Mouse (Mus musculus) spleen, postnatal 36 days (tissue): ENCODE results near the gene Pde4a.

ENCODE experiments used
- DNase-seq, 2 experiments: peaks; one replicate each; pipeline ENCODE4 v3.0.0; 2022; ENCODE audit warnings: low spot score in 2 of 2, mixed read lengths in 1 of 2

The Pde4a gene

DNA sequence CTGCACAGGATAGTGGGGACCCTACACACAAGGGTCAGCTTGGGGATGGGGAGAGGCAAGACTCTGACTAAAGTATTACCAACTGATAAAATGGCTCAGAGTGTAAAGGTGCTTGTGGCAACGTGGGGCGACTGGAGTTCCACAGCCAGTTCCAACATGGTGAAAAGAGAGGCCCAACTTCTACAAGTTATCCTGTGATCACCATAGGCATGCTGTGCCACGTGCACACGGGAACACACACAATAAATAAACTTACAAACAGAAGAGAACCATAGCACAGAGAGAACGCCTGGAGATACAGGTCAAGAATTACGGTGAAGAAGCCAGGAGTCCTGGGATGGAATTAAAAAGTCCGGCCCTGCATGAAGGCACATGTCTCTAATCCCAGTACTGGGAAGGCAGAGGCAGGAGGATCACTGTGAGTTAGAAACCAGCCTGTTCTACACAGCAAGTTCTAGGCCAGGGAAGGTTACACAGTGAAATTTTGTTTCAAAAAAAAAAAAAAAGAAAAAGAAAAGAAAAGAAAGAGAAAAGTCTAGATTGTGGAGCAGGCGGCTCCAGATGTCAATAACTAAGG lies 16.3 kb upstream of the Pde4a start:
- DNase-seq: no peak

DNA sequence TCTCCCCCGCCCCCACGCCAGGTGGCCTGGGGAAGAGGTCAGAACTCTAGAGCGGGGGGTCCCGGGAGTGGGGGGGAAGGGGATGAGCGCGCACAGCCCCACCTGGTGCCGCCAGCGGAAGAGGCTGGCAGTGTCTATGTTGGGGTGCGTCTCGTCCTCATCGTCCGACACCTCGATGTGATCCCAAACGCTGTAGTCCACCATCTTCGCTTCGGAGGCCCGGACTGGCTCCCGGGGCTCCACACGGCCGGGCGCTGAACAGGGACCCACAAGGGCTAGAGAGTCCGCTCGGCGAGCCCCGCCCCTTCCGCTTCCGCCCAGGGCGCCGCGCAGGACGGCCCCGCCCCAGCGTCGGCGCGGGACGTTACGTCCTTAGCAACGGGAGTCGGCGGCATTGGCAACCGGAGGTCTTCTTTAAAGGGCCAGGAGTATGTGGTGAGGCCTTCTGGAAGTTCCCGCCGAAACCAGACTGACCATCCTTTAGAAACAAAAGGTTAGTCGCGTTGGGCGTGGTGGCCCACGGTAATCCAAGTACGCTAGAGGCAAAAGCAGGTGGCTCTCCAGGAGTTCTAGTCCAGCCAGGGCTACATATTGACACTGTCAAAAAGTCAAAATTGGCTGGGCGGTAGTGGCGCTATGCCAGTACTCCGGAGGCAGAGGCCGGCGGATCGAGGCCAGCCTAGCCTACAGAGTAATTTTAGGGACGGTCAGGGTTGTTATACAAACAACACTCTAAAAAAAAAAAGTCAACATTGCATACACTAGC lies 15.7 kb upstream of the Pde4a start, which contains the start of gene Cdc37:
Gene Cdc37 (minus strand): TSS at position 329 of the 766 bp plus-strand sequence.
- peak; percentile 90 to 93 for DNase-seq

DNA sequence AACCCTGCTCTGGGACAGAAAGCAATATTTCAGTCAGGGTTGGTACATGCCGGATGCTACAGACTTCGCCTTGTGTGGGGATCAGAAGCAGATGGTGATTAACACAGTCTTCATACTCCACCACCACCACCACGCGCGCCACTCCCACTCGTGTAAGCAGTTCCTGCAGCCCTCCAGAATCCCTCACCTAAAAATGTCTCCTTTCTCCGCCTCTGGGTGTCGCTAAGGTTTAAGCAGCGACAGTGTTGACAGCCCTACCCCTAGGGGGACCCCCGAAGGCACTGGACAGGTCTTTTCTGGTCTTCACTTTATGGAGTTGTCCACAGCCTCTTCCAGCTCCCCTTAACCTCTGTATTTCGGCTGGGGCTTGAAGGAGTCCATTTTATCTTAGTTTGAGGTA lies 12.8 kb upstream of the Pde4a start:
- DNase-seq: peak; percentile 45 to 52

DNA sequence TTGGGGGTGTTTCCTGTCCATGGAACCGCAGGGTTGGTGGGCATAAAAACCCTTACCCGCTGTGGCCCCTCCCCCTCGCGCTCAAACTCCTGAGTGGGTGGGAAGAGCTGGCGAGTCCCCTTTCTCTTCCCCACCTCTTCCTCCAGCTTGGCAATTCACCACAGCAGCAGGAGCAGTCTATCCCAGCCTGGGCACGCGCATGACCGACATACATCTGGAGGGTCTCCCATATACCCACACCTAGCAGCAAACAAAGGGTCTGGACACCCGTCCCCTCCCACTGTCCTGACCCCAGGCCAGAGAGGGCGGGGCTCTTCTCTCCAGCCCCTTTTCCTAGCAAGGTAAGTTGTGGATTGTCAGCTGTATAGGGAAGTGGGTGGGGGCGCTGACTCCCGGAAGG lies 12.2 kb upstream of the Pde4a start:
- no peak for DNase-seq

DNA sequence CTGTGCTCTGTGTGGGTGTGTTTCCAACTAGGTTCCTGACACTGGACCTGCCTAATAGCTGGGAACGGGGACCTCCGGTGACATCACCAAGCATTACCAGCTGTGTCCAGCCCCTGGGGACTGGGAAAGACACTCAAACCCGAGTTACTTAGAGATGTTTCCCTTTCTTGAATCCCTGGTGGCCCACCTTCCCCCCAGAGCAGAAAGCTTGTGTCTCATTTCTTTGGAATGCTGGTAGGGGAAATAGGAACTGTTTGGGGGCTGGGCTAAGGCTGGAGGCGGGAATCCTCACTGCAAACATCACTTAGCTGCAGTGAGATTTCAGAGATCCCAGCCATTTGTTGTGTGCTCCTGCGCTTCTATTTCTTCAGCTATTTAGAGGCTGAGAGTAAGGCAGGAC lies 11.7 kb upstream of the Pde4a start:
- no peak for DNase-seq

DNA sequence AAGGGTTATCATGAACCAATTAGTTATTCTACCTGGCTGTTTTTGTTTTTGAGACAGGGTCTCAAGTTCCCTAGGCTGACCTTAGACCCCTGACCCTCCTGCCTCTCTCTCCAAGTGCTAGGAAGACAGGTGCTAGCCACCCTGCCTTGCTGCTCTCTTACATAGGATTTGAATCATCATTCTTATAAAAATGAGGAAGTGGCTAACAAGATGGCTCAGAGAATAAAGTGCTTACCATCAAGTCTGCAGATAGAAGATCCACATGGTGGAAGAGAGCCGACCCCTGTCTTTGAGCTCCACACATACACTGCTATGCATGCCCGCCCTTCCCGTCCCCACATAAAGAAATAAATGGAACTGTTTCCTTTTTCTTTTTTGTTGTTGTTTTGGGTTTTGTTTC lies 10.7 kb upstream of the Pde4a start:
- no peak for DNase-seq

DNA sequence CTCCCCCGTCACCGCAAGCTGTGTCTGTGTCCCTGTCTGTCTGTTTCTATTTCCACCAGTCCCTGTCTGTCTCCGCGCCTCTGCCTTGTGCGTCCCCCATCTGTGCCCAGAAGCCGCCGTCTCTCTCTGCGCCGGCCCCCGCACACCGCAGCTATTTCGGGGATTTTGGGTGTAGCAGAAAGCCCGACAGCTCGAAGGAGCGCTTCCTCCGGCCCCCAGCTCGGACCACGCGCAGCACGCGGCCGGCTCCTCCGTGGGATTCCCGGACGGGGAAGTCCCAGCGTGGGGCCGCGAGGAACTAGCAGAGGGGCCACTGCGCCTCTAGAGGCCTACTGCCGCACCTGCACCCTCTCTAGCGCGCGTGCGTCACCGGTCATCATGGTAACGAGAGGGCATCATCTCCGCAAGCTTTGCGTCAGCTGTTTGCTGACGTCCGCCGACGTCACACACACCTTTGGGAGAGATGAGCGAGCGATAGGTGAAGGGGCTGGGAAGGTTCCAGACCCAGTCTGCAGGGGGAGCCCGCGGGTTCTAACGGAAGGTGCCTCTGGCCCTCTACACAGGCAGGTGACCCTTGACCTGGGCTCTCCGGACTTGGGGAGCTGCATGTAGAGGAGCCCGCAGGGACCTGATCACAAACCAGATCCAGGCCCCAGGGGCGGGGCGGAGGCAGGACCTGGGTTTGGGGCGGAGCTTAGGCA lies 4.2 kb upstream of the Pde4a start:
- peak; percentile 78 to 84 for DNase-seq

DNA sequence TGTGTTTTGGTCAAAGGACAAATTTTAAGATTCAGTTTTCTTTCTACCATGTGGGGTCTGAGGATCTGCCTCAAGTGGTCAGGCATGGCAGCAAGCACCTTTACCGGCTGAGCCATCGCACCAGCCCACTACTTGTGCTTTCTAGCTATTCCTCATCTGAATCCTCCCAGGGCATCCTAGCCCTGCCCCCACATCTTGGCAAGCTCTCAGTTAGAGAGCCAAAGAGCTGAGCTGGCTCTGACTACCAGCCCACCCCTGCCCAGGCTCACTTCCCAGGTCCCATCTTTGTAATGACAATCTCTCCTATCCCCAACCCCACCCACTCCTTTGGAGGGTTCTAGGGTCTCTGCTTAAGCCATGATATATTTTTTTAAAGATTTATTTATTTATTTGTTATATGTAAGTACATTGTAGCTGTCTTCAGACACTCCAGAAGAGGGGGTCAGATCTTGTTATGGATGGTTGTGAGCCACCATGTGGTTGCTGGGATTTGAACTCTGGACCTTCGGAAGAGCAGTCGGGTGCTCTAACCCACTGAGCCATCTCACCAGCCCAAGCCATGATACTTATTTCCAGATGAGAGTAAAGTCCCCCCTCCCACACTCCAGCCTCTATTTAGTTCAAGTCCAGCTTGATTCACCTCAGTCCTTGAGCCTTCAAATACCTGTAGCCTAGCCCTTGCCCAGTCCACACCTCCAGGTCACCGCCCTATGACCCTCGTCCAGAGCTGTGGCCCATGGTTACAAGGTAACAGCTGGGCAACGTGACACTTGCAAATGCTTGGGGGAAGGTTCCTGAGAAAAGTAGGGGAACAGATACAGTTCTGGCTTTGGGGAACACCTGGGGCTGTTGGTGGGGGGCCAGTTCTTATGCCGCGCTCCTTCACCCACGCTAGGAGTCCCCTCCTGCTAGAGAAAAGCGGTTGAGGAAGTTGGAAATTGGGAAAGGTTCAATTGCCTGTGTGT lies 2.1 kb upstream of the Pde4a start:
- DNase-seq: no peak

DNA sequence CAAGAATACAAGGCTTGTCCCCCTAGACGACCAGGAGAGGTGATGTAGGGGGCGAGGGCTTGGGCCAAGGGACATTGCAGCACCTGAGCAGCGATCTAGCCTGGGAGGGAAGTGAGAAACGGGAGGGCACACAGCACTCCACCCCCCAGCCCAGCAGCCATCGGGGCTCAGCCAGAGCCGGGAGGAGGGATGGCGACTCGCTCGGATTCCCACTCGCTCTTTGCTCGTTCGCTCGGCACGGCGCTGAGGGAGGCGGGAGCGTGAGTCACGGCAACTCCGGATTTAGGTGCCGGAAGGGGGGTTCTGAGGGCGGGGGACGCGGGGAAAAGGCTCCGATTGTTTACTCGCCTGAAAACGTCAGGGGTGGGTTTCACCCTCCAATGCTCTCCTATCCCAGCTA lies 1.4 kb upstream of the Pde4a start:
- DNase-seq: no peak

DNA sequence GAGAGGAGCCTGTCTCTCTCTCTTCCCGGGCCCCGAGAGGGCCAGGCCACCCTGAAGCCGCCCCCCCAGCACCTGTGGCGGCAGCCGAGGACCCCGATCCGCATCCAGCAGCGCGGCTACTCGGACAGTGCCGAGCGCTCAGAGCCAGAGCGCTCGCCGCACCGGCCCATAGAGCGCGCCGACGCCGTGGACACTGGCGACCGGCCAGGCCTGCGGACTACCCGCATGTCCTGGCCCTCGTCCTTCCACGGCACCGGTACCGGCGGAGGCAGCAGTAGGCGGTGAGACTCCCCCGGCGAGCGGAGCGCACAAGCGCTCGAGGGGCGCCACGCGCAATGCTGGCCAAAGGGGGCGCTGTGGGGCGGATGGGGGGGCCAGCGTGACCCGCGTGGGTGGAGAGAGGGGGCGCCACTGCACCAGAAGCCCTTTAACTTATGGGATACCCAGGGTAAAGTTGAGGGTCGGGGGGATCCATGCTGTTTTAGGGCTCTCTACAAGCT lies 488 bp downstream of the Pde4a start:
- no peak for DNase-seq

DNA sequence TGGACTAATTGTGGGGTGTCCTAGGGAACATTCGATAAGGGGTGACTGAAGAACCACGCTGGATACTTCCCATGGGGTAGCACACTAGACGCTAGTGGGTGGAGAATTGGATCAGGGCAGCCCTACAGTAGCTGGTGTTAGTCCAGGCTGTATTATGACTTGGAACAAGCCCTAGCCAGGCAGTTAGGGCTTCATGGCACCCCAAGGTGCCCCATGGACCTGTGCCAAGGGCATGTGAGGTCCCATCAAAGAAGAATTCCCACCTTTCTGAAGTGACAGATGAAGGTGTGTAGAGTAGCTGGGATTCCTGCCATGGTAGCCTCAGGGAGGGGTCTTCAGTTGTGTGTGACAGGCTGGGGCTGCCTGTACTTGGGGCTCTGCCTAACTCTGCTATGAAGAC lies 1.0 kb downstream of the Pde4a start:
- DNase-seq: no peak

DNA sequence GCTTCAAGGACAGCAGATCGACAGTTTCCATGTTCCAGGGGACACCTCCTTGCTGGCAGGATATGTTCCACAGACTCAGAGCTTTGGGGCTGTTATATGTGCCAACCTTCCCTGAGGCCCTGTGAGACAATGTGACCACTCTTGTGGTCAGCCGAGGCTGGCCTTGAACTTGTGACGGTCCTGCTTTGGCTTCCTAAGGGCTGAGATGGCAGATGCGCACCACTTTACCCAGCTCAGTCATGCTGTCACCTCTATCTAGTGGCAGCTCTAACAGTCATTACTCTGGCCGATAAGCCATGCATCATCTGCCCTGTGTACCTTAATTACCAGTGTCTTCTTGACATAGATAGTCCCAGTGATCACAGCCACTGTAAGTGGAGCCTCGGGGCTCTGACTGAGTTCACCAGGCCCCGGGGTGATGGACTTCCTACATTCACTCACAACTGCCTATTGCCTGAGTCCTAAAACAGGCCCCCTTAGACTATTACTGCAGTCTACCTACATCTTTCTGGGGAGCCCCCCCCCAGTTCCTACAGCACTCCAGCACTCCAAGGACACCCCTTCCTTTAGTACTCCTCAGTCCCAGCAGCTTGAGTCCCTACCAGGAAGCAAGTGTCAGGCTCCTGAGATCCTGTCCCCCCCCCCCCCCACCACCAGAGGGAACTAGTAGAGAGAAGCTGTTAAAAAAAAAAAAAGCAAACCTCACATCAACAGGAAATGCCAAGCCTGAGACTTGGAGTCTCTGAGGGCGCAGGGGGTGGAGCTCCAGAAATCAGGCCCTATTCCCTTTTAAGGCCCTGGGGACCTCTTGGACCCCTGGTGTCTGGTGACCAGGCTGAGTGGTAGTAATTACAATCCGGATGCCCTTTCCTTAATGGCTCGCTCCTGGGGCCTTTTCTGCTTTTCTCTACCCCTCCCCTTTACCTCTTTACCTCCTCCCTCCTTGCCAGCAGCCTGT lies 1.9 kb downstream of the Pde4a start:
- no peak for DNase-seq

DNA sequence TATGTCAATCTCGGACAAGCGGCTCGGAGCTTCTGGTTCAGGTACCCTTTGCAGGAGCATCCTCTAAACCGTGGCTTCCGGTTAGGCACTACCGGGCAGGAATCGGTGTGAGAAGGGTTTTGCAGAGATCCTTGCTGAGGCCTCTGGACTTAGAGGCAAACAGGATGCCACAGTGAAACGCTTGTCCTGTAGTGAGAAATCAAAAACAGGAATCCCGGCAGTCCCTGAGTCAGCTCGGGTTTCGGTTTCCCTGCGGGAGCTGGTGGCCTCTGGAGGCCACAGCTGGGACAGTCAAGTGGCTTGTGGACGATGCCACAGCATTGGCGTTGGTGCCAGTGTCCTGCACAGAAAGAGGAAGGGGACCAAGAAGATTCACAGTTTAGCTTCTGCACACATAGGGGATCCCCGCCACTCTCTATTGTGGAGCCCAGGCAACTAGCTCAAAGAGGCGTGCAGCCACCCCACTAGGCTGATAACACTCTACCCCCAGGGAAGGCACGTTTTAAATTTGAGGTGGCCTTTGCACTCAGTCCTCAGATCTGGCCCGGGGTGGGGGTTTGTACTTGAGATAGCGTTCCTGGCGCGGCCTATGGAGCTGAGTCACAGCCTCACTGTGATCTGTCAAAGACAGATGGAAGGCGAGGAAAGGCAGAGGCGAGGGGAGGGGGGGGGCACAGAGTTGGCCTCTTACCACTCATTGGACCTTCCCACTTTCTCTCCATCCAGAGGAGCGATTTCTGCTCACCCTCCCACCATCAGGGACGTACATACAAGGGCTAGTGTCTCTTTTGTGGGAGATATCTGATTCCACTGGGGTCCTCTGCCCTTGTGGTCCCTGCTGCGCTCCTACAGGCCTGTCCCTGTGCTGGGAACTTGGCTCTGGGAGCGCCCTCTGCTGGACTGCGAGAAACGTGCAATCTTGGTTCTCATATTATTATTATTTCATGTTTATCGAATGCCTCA lies 2.9 kb downstream of the Pde4a start:
- peak; percentile 55 to 74 for DNase-seq

DNA sequence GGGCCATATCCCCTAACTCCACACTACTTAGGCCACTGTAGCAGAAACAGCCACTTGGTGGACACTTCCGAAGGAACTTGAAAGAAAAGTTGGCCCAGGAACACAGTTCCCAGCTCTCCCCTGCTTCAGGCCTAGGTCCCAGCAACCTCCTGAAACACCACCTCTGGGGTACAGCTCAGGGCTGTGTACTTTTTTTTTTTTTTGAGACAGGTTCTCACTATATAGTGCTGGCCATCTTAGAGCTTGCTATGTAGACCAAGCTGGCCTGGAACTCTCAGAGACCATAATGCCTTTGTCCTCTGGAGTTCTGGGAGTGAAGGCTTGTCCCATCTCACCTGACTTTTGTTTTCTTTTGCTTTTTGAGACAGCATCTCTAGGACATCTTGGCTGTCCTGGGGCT lies 3.6 kb downstream of the Pde4a start:
- DNase-seq: no peak

DNA sequence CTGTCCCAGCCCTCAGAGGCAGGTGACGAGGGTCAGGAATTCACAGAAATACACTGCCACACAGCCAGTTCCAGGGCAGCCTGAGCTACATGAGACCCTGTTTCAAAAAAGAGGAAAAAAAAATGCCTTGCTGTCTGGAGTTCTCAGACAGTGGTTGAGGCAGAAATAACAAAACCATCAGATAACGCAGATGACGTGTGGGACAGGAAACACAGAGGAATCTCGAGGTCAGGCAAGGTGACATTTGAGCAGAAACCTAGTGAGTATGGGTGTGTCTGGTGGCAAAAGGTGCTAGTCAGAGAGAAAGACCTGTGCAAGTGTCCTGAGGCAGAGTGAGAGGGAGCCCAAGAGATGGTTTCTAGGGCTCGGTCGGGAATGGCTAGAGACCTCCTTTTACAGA lies 6.8 kb downstream of the Pde4a start:
- no peak for DNase-seq

DNA sequence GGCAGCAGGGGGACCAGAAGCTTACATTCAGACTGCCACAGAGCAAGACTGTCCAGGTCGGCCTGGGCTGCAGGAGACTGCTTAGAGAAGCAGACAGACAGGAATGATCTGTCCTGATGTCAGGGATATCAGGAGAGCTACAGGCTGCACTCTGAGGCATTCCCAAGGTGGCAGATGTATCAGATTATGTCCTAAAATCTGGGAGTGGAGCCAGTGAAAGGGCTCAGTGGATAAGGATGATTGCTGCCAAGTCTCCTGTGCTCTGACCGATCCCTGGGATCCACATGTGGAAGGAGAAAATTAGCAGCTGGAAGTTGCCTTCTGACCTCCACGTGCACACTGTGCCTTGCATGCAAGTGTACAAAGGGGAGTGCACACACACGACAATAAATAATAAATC lies 14.9 kb downstream of the Pde4a start:
- no peak for DNase-seq

DNA sequence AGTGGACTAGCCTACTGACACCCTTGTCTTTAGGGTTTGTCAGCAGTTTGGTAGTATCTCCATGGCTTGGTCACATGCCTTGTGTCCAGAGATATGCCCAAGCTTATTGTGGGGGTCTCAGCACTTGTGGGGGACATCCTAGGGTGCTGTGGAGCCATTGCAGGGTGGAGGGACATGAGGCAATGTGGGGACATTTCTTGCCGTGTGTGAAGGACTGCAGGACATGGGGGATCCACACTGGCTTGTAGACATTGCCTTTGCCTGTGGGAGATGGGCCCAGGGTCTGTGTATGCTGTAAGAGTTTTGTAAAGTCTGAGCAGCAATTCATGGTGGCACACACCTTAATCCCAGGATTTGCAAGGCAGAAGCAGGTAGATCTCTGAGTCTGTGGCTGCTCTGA lies 15.3 kb downstream of the Pde4a start:
- no peak for DNase-seq

DNA sequence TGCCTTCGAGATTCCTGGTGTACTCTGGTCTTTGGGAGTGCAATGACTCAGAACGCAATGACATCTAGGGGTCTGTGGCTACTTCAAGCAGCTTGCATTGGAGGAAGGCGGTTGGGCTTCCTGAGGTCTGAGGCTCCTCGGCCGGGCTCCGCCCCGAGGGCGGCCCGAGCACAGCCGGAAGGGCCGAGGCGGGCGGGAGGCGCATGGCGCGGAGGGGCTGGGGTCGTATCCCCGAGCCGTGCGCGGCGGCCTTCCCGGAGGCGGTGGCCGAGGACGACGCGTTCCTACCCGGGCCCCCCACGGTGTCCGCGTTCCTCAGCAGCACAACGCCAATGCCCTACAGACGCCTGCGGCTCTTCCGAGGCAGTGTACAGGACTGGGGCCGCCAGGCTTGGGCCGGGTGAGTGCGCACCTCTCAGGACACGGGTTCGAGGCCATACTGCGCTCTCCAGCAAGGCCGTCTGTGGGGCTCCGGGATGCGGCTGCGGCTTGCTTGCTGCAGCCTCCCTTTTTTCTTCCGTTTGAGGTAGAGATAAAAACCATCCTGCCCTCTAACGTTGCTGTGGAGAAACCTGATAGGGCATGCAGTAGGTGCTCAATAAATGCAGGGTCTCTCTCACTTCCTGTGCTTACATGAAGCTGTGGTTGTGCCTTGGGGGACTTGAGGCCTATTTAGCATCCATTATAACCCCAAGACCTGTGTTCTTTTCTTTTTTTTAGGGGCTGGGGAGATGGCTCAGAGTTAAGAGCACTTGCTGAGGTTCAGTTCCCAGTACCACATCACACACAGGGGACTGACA lies 16.1 kb downstream of the Pde4a start:
- DNase-seq: no peak

DNA sequence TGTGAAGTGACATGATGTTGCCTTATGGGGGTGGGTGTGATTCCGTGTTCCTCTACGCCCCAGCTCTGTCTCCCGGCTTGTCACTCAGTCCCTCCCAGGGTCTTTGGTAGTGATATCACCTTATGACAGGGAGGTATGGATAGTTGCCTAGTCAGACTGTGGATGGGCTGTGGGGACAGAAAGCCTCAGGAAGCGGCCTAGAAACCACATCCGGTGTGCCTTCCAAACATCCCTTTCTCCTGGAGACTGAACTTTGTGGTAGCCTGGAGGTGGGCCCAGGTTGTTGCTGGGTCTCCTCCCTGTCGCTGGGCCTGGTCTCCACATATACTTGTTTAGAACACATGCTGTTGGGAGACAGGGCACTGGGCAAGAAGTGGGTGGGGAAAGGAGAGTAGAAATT lies 17.9 kb downstream of the Pde4a start:
- no peak for DNase-seq
